Mouse (Mus musculus) brain, adult 2 months (tissue): ENCODE measurements around the gene Rnf40.
"Not testable (repeated sequence)": the region's sequence is repeated elsewhere in the genome, so short reads cannot be mapped to it uniquely, and the experiment has no call there.

ENCODE experiments used
- DNase-seq: peaks from one replicate; pipeline ENCODE4 v3.0.0; 2011; ENCODE audit warnings: low read depth, low spot score

Rnf40 gene

GRCm38 (mm10) chr7:127602903-127603302 lies 14.3 kb downstream of the Rnf40 start:
- DNase-seq = no peak

GRCm38 (mm10) chr7:127604256-127604655 lies 15.7 kb downstream of the Rnf40 start:
- no peak for DNase-seq

GRCm38 (mm10) chr7:127607150-127607549 lies 18.6 kb downstream of the Rnf40 start:
- DNase-seq = no peak

DNA sequence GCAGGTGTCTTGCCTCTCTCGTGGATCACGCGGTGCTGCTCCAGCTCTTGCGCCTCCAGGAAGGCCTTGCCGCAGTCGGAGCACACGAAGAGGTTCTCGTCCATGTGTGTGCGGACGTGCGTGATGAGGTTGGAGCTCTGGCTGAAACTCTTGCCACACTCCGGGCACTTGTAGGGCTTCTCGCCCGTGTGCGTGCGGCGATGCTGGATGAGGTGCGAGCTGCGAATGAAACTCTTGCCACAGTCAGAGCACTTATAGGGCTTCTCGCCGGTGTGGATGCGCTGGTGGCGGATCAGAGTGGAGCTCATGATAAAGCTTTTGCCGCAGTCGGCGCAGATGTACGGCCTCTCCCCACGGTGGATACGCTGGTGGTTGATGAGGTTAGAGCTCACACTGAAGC lies 22.4 kb downstream of the Rnf40 start:
- no peak for DNase-seq

- DNase-seq = no peak
These were observed 23.0 kb downstream of the Rnf40 start for GRCm38 (mm10) chr7:127611561-127611960.

DNA sequence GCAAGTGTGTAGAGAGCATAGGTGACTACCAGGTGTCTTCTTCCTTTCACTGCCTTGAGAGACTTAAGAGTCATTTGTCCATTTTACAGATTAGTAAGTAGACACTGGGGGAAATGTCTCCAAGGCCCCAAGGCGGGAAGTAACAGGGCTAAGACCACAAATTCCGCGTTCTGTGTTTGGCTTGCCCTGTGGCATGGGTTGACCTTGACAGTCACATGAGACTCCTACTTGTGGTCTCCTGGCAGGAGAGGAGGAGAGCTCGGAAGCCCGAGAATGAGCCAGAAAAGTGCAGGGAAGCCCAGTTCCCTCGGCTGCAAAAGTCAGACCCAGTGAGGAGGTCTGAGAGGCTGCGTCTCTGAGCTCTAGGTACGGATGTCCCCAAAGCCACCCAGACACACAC lies 24.9 kb downstream of the Rnf40 start:
- no peak for DNase-seq

DNA sequence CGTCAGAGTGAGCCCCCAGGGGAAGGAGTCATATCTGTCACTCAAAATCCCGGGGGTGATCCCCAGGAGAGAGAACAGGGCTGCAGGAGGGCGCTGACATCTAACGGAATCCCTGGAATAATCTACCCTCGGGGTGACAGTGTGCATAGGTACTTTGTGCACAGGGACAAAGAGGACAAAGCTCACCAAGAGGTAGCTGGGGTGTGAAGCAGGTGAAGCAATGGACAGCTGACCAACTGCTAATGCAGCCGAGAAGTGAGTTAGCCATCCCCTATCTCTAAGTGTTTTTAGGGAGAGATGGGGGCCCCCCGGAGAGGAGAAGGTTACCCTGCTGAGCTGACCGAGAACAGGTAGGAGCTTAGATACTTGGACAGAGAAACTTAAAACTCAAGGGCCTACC lies 25.5 kb downstream of the Rnf40 start:
- no peak for DNase-seq

- DNase-seq = peak; percentile 15
These were observed 25.9 kb downstream of the Rnf40 start for GRCm38 (mm10) chr7:127614511-127614890.

DNA sequence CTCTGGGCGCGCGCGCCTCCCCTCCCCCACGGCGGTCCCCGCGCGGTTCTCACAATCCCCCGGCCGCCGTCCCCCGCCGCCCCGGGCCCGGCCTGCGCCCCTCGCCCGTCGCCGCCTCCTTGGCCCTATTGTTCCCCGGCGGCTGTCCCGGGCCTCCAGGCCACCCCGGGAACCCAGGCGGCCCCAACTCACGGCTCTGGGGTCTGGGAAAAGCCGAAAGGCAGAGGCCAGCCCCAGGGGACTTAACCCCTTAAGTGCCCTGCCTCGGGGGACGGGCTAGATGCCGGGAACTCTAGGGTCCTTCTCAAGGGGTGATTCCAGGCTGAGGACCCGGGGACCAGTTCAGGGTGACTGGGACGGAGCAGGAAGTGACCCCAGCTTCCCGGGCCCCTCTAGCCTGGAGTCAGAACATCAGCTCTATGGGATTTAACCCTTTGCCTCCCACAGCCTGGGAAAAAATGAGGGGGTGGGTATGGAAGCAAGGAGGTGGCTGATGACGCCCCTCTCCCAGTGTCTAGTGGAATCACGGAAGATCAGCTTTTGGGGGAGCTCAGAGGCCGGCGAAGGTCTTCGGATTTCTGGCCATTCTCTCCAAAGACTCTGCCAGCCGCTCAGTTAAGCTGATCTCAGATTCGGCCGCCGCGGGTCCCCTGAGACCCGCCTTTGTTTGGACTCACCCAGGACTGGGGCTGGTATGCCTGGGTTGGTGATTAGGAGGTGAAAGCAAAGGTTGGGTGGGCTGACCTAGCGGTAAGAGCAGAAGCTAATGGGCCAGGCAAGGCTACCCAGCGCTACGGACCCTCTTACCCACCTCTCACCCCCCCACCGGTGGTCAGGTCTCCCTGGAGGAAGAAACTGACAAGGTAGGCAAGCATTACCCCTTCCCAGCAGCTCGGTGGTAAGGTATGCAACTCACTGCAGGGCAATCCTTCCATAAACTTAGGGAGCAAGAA lies 26.6 kb downstream of the Rnf40 start, which contains the start of gene Zfp629:
Gene Zfp629, minus strand, starts transcription at position 907 of the 953 bp plus-strand sequence.
- DNase-seq = peak; percentile 90

DNA sequence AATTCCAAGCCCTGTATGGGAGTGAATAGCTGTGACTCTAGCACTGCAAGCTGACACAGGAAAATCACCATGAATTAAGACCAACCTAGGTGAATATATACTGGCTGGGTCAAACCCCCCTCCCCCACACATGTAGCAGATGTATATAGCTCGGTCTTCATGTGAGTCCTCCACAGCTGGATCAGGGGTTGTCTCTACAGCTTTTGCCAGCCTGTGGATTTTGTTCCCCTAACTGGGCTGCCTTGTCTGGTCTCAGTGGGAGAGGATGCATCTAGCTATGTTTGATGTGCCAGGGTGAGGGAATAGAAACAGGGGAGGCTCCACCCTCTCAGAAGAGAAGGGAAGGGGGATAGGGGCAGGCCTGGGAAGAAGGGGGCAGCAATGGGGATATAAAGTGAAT lies 27.8 kb downstream of the Rnf40 start:
- DNase-seq = no peak

DNA sequence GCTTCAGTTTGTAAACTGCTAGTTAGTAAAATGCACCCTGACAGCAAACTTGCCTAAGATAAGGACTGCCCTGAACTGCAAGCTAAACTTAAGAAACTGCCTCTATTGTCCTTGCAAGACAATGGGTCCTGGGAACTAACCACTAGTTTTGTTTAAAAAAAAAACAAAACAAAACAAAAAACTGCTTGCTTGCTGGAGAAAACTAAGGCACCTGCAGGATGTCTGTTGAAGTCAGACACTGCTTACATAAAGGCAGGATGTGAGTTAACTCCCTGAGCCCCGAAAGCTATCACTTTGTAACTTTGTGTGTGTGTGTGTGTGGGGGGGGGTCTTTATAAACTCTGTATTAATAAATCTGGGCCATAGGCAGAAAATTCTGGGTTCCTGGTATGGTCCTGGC lies 28.3 kb downstream of the Rnf40 start:
- DNase-seq = no peak

- DNase-seq = peak; percentile 22
These were observed 29.4 kb downstream of the Rnf40 start for GRCm38 (mm10) chr7:127617962-127618361.

DNA sequence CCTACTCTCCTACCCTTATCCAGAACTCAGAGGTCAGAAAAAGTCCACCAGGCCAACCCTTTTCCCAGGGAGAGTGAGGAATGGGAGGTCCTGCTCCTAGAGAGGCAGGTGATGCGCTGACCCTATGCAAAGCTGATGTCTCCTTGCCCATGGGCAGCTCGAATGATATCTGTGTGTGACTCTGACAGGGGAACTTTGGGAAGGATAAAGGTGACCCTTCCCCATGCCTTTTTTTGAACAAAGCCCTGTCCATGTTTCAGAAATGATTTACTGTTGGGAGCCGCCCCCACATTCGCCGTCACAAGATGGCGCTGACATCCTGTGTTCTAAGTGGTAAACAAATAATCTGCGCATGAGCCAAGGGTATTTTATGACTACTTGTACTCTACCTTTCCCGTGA lies 29.8 kb downstream of the Rnf40 start:
- not testable (repeated sequence) for DNase-seq

DNA sequence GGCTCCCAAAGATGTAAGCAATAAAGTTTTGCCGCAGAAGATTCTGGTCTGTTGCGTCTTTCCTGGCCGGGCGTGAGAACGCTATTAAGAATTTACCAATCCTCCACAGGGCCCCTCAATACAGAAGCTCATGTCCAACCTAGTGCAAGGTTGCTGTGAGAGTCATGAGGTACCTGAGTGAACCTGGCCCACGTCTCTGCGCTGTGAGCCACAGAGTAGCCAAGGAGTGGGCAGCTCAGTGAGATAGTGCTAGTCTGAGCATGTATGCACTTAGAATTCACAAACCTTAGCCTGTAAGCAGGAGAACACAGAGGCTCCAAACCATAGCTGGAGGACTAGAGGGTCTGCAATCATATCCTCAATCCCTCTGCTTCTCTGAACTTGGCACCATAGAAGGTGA lies 37.5 kb downstream of the Rnf40 start:
- no peak for DNase-seq

- DNase-seq = no peak
These were observed 37.9 kb downstream of the Rnf40 start for GRCm38 (mm10) chr7:127626471-127626870.

DNA sequence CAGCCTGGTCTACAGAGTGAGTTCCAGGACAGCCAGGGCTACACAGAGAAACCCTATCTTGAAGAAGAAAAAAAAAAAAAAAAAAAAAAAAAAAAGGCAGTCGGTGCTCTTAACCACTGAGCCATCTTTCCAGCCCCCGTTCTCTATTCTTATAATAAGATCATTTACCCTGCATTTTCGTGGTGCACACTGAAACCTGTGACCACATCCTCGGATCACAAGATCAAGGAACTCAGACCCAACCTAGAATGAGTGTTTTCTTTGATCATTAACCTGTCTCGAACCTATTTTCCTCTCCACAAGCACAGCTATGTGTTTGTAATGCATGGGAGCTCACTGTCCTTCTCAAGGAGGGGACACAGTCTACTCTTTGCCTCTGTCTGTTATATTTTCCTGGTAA lies 40.1 kb downstream of the Rnf40 start:
- no peak for DNase-seq

GRCm38 (mm10) chr7:127631416-127631815 lies 42.8 kb downstream of the Rnf40 start:
- no peak for DNase-seq

GRCm38 (mm10) chr7:127636963-127637362 lies 48.4 kb downstream of the Rnf40 start:
- DNase-seq = peak; percentile 94

DNA sequence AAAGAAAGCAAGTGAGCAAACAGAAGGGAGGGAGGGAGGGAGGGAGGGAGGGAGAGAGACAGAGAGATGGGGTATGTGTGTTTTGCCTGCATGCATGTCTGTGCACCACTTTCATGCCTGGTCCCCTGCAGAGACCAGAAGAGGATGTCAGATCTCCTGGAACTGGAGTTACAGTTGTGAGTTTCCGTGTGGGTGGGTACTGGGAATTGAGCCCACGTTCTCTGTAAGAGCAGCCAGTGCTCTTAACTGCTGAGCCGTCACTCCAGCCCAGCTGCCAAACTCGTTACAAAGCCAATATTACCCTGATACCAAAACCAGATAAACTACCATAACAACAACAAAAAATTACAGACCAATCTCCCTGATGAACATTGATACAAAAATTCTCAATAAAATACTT lies 52.7 kb downstream of the Rnf40 start:
- peak; percentile 78 for DNase-seq

DNA sequence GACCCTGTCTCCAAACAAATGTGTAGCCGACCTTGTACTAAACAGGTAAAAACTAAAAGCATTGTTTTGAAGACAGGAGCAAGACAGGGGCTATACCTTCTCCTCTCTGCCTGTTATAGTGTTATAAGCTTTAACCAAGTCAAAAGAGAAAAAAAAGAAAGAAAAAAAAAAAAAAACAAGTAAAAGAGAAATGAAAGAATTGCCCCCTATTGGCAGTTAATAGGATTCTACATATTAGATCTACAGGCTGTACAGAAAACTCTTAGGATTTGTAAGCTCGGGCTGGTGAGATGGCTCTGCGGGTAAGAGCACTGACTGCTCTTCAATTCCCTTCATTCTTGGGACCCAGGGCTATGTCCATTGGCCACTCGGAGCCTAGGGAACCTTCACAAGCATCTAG lies 53.7 kb downstream of the Rnf40 start:
- DNase-seq = no peak

- no peak for DNase-seq
These were observed 57.8 kb downstream of the Rnf40 start for GRCm38 (mm10) chr7:127646363-127646762.

DNA sequence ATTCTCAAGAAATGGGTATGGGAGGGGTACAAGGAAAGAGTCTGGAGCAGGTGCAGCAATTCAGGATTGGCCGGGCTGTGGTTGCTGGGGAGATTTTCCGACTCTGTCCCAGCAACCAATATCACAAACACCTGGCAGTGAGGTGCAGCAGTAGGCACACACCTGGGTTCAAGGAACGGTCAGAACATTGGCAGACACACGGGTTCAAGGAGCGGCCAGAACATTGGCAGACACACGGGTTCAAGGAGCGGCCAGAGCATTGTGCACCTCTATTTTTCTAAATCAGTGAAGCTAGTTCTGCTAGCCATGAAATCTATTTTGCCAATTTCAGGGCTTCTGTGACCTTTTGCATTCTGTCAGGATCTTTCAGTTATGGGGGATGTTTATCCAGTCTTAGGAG lies 59.0 kb downstream of the Rnf40 start:
- not testable (repeated sequence) for DNase-seq

DNA sequence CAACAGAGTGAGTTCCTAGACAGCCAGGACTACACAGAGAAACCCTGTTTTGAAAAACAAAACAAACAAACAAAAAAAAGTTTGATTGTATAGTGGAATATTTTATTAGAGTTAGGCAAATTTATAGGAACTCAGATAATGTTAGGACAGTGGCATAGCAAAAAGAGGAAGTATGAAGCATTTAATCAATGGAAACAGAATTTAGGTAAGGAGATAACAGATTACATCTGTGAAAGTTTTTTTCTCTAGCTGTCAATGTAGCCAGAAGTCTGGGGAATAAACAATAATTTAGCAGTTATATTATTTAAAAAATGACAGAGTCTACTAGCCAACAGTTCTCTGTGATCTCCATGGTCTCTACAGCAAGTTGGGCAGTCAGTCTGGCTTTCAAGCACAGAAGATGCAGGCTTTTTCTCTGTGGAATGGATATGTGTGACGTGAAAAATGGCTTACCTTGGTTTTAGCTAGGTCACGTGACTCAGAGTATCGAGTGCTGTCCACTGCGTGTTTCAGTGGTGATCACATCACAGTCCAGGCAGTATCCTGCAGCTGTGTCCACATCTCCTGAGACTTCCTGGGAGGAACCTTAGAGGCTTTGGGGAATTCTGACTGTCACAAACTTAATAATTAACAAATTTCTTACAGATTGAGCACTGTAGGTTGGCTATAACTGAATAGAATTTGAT lies 60.1 kb downstream of the Rnf40 start:
- no peak for DNase-seq
